Mouse (Mus musculus) liver, embryonic 14.5 days (tissue): ENCODE measurements at regions not wholly inside any gene's neighbourhood (a gene's known extent, or its start where the extent isn't known, plus 50 kb on each side); places are given as distances from the start of the nearest gene placed in this dataset.

Experiments used
- ATAC-seq: fragments of 200-750 bp; cut with Nextera tagmentation; 2 replicates; pipeline ENCODE4 v1.8.0; 2017; ENCODE audit warnings: moderate number of reproducible peaks, mild to moderate bottlenecking, moderate library complexity; ENCODE audit not compliant: insufficient read depth
- DNase-seq, 3 experiments: peaks; one replicate each; pipeline ENCODE4 v3.0.0-alpha.2; 2012 to 2013; ENCODE audit warnings: low read depth in 3 of 3, low spot score in 3 of 3
- H3K27ac ChIP-seq: fragments of 300-500 bp; sonication (generic); 2 replicates; pipeline ENCODE4 v1.5.1; 2014; ENCODE audit warnings: moderate library complexity, mild to moderate bottlenecking, control low read depth, inconsistent platforms
- H3K27me3 ChIP-seq: fragments of 300-500 bp; sonication (generic); 2 replicates; pipeline ENCODE4 v1.6.1; 2014; ENCODE audit warnings: mild to moderate bottlenecking, low read length, moderate library complexity; ENCODE audit not compliant: control insufficient read depth, insufficient read depth
- H3K36me3 ChIP-seq: fragments of 300-500 bp; sonication (generic); replicated peaks from 2 replicates; pipeline ENCODE4 v1.6.1; 2014; ENCODE audit warnings: low read depth; ENCODE audit not compliant: control insufficient read depth, insufficient read depth
- H3K4me1 ChIP-seq, 2 experiments: fragments of 200-500 bp in 1 of 2; fragments of 300-500 bp in 1 of 2; sonication (generic) in 1 of 2; replicated peaks; 2 replicates each; pipeline ENCODE4 v1.6.1; 2012 to 2014; ENCODE audit warnings: antibody characterized with exemption in 1 of 2, inconsistent platforms in 1 of 2, low read length in 1 of 2; ENCODE audit not compliant: control insufficient read depth in 2 of 2, insufficient read depth in 2 of 2
- H3K4me2 ChIP-seq: fragments of 300-500 bp; sonication (generic); 2 replicates; pipeline ENCODE4 v1.6.1; 2014; ENCODE audit warnings: low read depth, mild to moderate bottlenecking, control low read depth, moderate library complexity
- H3K4me3 ChIP-seq, 2 experiments: fragments of 200-500 bp in 1 of 2; fragments of 300-500 bp in 1 of 2; sonication (generic) in 1 of 2; 2 replicates each; pipeline ENCODE4 v1.5.1; 2012 to 2014; ENCODE audit warnings: low read depth in 2 of 2, low read length in 2 of 2, mild to moderate bottlenecking in 2 of 2, control low read depth in 1 of 2, inconsistent platforms in 1 of 2, moderate library complexity in 1 of 2; ENCODE audit not compliant: insufficient read depth in 1 of 2
- H3K9ac ChIP-seq: fragments of 300-500 bp; sonication (generic); replicated peaks from 2 replicates; pipeline ENCODE4 v1.6.1; 2014; ENCODE audit warnings: mild to moderate bottlenecking, control low read depth, moderate library complexity
- H3K9me3 ChIP-seq: fragments of 300-500 bp; sonication (generic); 2 replicates; pipeline ENCODE4 v1.6.1; 2016; ENCODE audit warnings: low read length, mixed read lengths; ENCODE audit not compliant: control insufficient read depth
- CTCF ChIP-seq: IDR thresholded peaks from 2 replicates; pipeline ENCODE4 v1.5.1; 2016; ENCODE audit warnings: antibody characterized with exemption, low read depth, control low read depth
- EP300 ChIP-seq: IDR thresholded peaks from 2 replicates; pipeline ENCODE4 v1.6.1; 2016; ENCODE audit warnings: antibody characterized with exemption, low read depth
- WGBS: fragments of 180-500 bp; shearing (Covaris S2); extraction: QIAGEN DNeasy Blood & Tissue Kit; methylation state at CpG from one replicate; pipeline ENCODE4 v1.1.7; 2014; ENCODE audit not compliant: insufficient replicate concordance; 5-methylcytosine and 5-hydroxymethylcytosine counted together

DNA sequence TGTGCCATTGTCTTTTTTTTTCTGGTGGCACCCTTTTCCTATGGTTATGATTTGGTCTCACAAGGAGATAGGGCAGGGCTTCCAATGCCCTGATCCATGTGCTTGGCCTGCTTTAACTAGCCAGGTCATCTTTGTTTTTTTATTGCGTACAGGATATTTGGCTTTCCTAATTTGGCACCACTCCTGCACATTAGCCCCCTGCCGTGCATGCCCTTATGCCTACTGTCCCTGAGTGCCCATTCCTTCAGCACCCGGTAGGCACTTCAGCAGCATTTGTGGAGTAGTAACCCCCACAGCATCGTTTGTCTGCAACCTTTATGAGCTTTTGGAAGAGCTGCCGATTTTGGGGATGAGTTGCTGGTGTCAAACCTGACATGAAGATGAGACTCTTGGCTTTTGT, 109.5 kb upstream of the Rtl1 start:
- H3K4me3 ChIP-seq, result no peak overlapping the region
- ATAC-seq, result no peak
- H3K4me2 ChIP-seq, result no peak overlapping the region
- 71% methylated on average over 5 of the region's 5 CpGs for WGBS
- H3K27me3 ChIP-seq, result no peaks in the 10 kb centered on the region
- DNase-seq, result no peak
- TF ChIP-seq EP300 (no peak), CTCF (no peak)
- peaks cover 0 to 4% of the 10 kb centered on the region in 2 experiments; a peak in 1 of 4 replicates for H3K4me1 ChIP-seq
- no peaks in the 10 kb centered on the region for H3K9me3 ChIP-seq
- no peaks in the 10 kb centered on the region for H3K36me3 ChIP-seq
- no peak overlapping the region for H3K27ac ChIP-seq
- no peak overlapping the region for H3K9ac ChIP-seq

DNA sequence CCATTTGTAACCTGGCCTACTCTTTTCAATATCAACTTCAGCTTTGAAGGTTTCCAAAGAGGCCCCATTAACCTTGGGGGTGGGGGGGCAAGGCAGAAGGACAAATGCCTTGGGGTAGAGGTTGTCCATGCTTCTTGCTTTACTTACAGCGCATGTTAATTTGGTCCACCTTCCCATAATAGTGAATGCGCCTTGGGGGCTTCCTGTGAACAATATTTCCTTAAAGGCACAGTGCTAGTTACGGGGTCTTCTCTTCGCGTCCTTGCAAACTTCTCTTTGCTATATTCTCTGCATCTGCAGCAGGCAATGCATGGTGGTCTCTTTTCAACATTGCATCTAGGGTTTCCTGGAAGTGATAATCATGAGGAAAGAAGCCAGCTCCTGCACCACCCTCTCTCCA, 111.3 kb upstream of the Rtl1 start:
- ATAC-seq (no peak), DNase-seq (no peak)
- Histone ChIP-seq H3K9ac (no peak overlapping the region), H3K4me2 (no peak overlapping the region), H3K27me3 (no peaks in the 10 kb centered on the region), H3K27ac (no peak overlapping the region), H3K4me1 (peaks cover 0 to under 1% of the 10 kb centered on the region in 2 experiments; a peak in 1 of 4 replicates), H3K36me3 (no peaks in the 10 kb centered on the region), H3K4me3 (no peak overlapping the region), H3K9me3 (no peaks in the 10 kb centered on the region)
- TF ChIP-seq EP300 (no peak), CTCF (no peak)
- WGBS, result 83% methylated on average over 5 of the region's 5 CpGs

DNA sequence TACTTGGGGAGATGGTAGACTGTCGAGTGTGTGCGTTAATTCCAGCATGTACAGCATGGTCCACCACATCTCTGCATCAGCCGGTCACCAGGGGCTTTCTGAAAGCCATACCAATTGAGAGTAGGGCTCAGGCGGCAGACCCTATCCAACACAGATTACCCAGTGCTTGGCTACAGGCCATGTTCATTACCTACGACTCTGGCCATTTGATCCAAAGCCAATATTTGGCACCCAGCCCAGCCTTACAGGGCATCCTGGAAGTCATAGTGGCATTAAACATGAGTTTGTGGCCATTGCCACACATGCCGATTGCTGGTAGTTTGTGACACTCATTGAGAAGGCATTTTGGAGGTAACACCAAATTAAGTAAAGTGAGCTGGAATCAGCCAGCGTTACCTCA, 111.8 kb upstream of the Rtl1 start:
- Histone ChIP-seq H3K36me3 (no peaks in the 10 kb centered on the region), H3K27ac (no peak overlapping the region), H3K27me3 (no peaks in the 10 kb centered on the region), H3K4me2 (no peak overlapping the region), H3K9me3 (no peaks in the 10 kb centered on the region), H3K4me1 (no peaks in the 10 kb centered on the region), H3K9ac (no peak overlapping the region), H3K4me3 (no peak overlapping the region)
- DNase-seq (no peak), ATAC-seq (no peak)
- no peak for TF ChIP-seq CTCF
- TF ChIP-seq EP300, result no peak
- 65% methylated on average over 7 of the region's 7 CpGs for WGBS

DNA sequence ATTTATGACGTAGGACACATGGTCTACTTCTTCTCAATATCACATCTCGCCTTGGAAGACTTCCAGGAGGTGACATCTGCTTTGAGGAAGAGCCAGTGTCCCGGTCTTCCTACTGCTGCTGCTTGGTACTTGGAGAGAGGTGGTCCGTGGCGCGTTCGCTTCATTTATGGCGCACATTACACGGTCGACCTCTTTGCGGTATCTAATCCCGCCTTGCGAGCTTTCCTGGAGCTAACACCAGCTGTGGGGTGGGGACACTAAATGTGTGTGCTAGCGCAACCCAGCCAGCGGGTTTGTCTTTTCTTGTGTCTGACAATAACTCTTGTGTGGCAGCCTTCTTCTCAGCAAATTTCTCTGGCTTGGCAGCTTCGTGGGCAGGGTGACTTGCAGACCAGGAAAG, 112.3 kb upstream of the Rtl1 start:
- no peaks in the 10 kb centered on the region for H3K36me3 ChIP-seq
- no peak overlapping the region for H3K27ac ChIP-seq
- no peaks in the 10 kb centered on the region for H3K9me3 ChIP-seq
- H3K4me1 ChIP-seq, result no peaks in the 10 kb centered on the region
- ATAC-seq (no peak), DNase-seq (no peak)
- TF ChIP-seq EP300 (no peak), CTCF (no peak)
- no peak overlapping the region for H3K9ac ChIP-seq
- H3K4me2 ChIP-seq, result no peak overlapping the region
- 75% methylated on average over 16 of the region's 16 CpGs for WGBS
- no peak overlapping the region for H3K4me3 ChIP-seq
- H3K27me3 ChIP-seq, result no peaks in the 10 kb centered on the region

DNA sequence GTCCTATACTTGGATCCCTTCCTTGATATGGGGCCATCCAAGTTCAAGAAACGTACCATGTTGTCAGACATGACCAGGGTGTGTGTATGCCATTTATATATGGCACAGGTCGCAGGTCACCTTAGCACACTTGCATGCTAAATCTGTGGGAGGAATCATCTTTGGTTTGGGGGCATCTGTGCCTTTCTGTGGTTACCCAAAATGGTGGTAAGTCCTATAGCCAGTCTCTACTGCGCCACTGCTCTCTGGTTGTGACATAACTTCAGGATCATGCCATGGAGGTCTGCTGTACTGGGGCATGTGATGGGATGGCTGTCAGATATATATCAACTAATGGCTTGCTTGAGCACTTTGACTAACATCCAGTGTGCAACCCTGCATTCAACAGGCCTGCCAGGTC, 112.9 kb upstream of the Rtl1 start:
- ATAC-seq, result no peak
- H3K4me3 ChIP-seq, result no peak overlapping the region
- H3K4me2 ChIP-seq, result no peak overlapping the region
- H3K9ac ChIP-seq, result no peak overlapping the region
- no peaks in the 10 kb centered on the region for H3K4me1 ChIP-seq
- H3K27me3 ChIP-seq, result no peaks in the 10 kb centered on the region
- no peak overlapping the region for H3K27ac ChIP-seq
- TF ChIP-seq CTCF (no peak), EP300 (no peak)
- H3K36me3 ChIP-seq, result no peaks in the 10 kb centered on the region
- DNase-seq, result no peak
- no peaks in the 10 kb centered on the region for H3K9me3 ChIP-seq
- WGBS, result 76% methylated on average over 3 of the region's 3 CpGs
